Mouse (Mus musculus) MEL (cell line): ENCODE results near the gene Ctu1. TPM values are rescaled to one million over a fixed set of nuclear protein-coding genes. Genes with fewer than 3 reads are reported as not detected.
"Not testable (repeated sequence)": the region's sequence is repeated elsewhere in the genome, so short reads cannot be mapped to it uniquely, and the experiment has no call there.

ENCODE experiments used
- DNase-seq: peaks from one replicate; pipeline ENCODE4 v3.0.0; 2011; ENCODE audit warnings: low read depth, low spot score
- H3K27ac ChIP-seq: 2 replicates; pipeline ENCODE4 v1.5.1; 2012; ENCODE audit warnings: low read depth, mild to moderate bottlenecking, control low read depth, low read length, moderate library complexity; ENCODE audit not compliant: control insufficient read depth
- H3K27me3 ChIP-seq, 2 experiments: fragments of 150-350 bp in 1 of 2; sonication (generic) in 1 of 2; 2 replicates each; pipeline ENCODE4 v1.6.1; 2012; ENCODE audit warnings: low read length in 2 of 2, mild to moderate bottlenecking in 2 of 2, improper control_type of control experiment in 1 of 2, moderate library complexity in 1 of 2; ENCODE audit not compliant: insufficient read depth in 2 of 2, control insufficient read depth in 1 of 2
- H3K36me3 ChIP-seq, 2 experiments: 2 replicates each; pipeline ENCODE4 v1.6.1; 2012 to 2014; ENCODE audit warnings: low read length in 2 of 2, improper control_type of control experiment in 1 of 2, inconsistent platforms in 1 of 2, mild to moderate bottlenecking in 1 of 2; ENCODE audit not compliant: insufficient read depth in 2 of 2, control insufficient read depth in 1 of 2
- H3K4me1 ChIP-seq, 2 experiments: fragments of 150-350 bp in 1 of 2; sonication (generic) in 1 of 2; 2 replicates each; pipeline ENCODE4 v1.6.1; 2012; ENCODE audit warnings: low read length in 2 of 2, improper control_type of control experiment in 1 of 2, mild to moderate bottlenecking in 1 of 2; ENCODE audit not compliant: insufficient read depth in 2 of 2, control insufficient read depth in 1 of 2
- H3K4me3 ChIP-seq, 2 experiments: fragments of 150-350 bp in 1 of 2; sonication (generic) in 1 of 2; 2 replicates each; pipeline ENCODE4 v1.5.1; 2012; ENCODE audit warnings: low read depth in 2 of 2, low read length in 2 of 2, mild to moderate bottlenecking in 2 of 2, moderate library complexity in 2 of 2, control low read depth in 1 of 2, improper control_type of control experiment in 1 of 2; ENCODE audit not compliant: control insufficient read depth in 1 of 2, insufficient read depth in 1 of 2
- H3K79me2 ChIP-seq: 2 replicates; pipeline ENCODE4 v1.6.1; 2012; ENCODE audit warnings: mild to moderate bottlenecking, low read length, moderate library complexity; ENCODE audit not compliant: control insufficient read depth, poor library complexity, insufficient read depth
- H3K9ac ChIP-seq: 2 replicates; pipeline ENCODE4 v1.6.1; 2012; ENCODE audit warnings: low read depth, mild to moderate bottlenecking, control low read depth, low read length, moderate library complexity; ENCODE audit not compliant: control insufficient read depth, poor library complexity, severe bottlenecking
- H3K9me3 ChIP-seq: fragments of 150-350 bp; sonication (generic); replicated peaks from 2 replicates; pipeline ENCODE4 v1.6.1; 2012; ENCODE audit warnings: mild to moderate bottlenecking, low read length, improper control_type of control experiment, moderate library complexity; ENCODE audit not compliant: insufficient read depth
- BHLHE40 ChIP-seq: IDR thresholded peaks from 2 replicates; pipeline ENCODE4 v1.6.1; 2012; ENCODE audit warnings: low read depth, mild to moderate bottlenecking, inconsistent platforms, low read length, improper control_type of control experiment, borderline replicate concordance
- CHD1 ChIP-seq: IDR thresholded peaks from 2 replicates; pipeline ENCODE4 v1.6.1; 2012; ENCODE audit warnings: low read depth, mild to moderate bottlenecking, inconsistent platforms, low read length, improper control_type of control experiment
- CHD2 ChIP-seq: IDR thresholded peaks from 2 replicates; pipeline ENCODE4 v1.6.1; 2011; ENCODE audit warnings: low read length, improper control_type of control experiment
- CTCF ChIP-seq, 3 experiments: IDR thresholded peaks in 2 of 3; conservative IDR thresholded peaks in 1 of 3; 2 replicates each; pipeline ENCODE4 v1.5.1; 2011 to 2012; ENCODE audit warnings: low read length in 3 of 3, low read depth in 2 of 3, mild to moderate bottlenecking in 2 of 3, improper control_type of control experiment in 1 of 3, inconsistent platforms in 1 of 3, mixed read lengths in 1 of 3, moderate library complexity in 1 of 3; ENCODE audit not compliant: control insufficient read depth in 1 of 3, insufficient read depth in 1 of 3, poor library complexity in 1 of 3, severe bottlenecking in 1 of 3
- EP300 ChIP-seq, 2 experiments: IDR thresholded peaks; 2 replicates each; pipeline ENCODE4 v1.6.1; 2011; ENCODE audit warnings: improper control_type of control experiment in 2 of 2, low read length in 2 of 2, low read depth in 1 of 2, mild to moderate bottlenecking in 1 of 2
- ETS1 ChIP-seq: IDR thresholded peaks from 2 replicates; pipeline ENCODE4 v1.6.1; 2012; ENCODE audit warnings: low read depth, mild to moderate bottlenecking, inconsistent platforms, low read length, improper control_type of control experiment, moderate library complexity
- GABPA ChIP-seq: IDR thresholded peaks from 2 replicates; pipeline ENCODE4 v1.6.1; 2012; ENCODE audit warnings: low read depth, mild to moderate bottlenecking, inconsistent platforms, low read length, improper control_type of control experiment, moderate library complexity
- GATA1 ChIP-seq: IDR thresholded peaks from 2 replicates; pipeline ENCODE4 v1.6.1; 2011; ENCODE audit warnings: low read depth, low read length, improper control_type of control experiment
- HCFC1 ChIP-seq: IDR thresholded peaks from 2 replicates; pipeline ENCODE4 v1.6.1; 2012; ENCODE audit warnings: low read depth, mild to moderate bottlenecking, inconsistent platforms, low read length, improper control_type of control experiment, moderate library complexity
- KAT2A ChIP-seq: conservative IDR thresholded peaks from 2 replicates; pipeline ENCODE4 v1.6.1; 2012; ENCODE audit warnings: low read depth, low read length, improper control_type of control experiment, inconsistent platforms
- MAFK ChIP-seq: IDR thresholded peaks from 2 replicates; pipeline ENCODE4 v1.6.1; 2011; ENCODE audit warnings: low read depth, mild to moderate bottlenecking, low read length, improper control_type of control experiment, borderline replicate concordance
- MAX ChIP-seq: IDR thresholded peaks from 2 replicates; pipeline ENCODE4 v1.6.1; 2011; ENCODE audit warnings: low read length, improper control_type of control experiment
- MXI1 ChIP-seq: IDR thresholded peaks from 2 replicates; pipeline ENCODE4 v1.6.1; 2011; ENCODE audit warnings: mild to moderate bottlenecking, low read depth, low read length, improper control_type of control experiment
- MYB ChIP-seq: IDR thresholded peaks from 2 replicates; pipeline ENCODE4 v1.6.1; 2011; ENCODE audit warnings: mild to moderate bottlenecking, low read depth, low read length, improper control_type of control experiment
- MYC ChIP-seq: IDR thresholded peaks from 2 replicates; pipeline ENCODE4 v1.6.1; 2011; ENCODE audit warnings: low read depth, mild to moderate bottlenecking, low read length, improper control_type of control experiment, moderate library complexity
- NRF1 ChIP-seq: IDR thresholded peaks from 2 replicates; pipeline ENCODE4 v1.6.1; 2014; ENCODE audit warnings: low read depth, mild to moderate bottlenecking, inconsistent platforms, low read length, improper control_type of control experiment, moderate library complexity; ENCODE audit not compliant: poor library complexity, insufficient read depth, severe bottlenecking
- POLR2A ChIP-seq, 2 experiments: IDR thresholded peaks; 2 replicates each; pipeline ENCODE4 v1.6.1; 2011 to 2012; ENCODE audit warnings: low read length in 2 of 2, mild to moderate bottlenecking in 2 of 2, control low read depth in 1 of 2, improper control_type of control experiment in 1 of 2, low read depth in 1 of 2, moderate library complexity in 1 of 2; ENCODE audit not compliant: control insufficient read depth in 1 of 2, insufficient read depth in 1 of 2, poor library complexity in 1 of 2
- POLR2AphosphoS2 ChIP-seq: IDR thresholded peaks from 2 replicates; pipeline ENCODE4 v1.6.1; 2011; ENCODE audit warnings: low read length, improper control_type of control experiment
- POLR2AphosphoS5 ChIP-seq: IDR thresholded peaks from 2 replicates; pipeline ENCODE4 v1.6.1; 2012; ENCODE audit warnings: low read depth, borderline replicate concordance, mild to moderate bottlenecking, inconsistent platforms, low read length, moderate library complexity, mixed read lengths
- SMC3 ChIP-seq: IDR thresholded peaks from 2 replicates; pipeline ENCODE4 v1.6.1; 2011; ENCODE audit warnings: low read depth, low read length, improper control_type of control experiment
- TAL1 ChIP-seq: IDR thresholded peaks from 2 replicates; pipeline ENCODE4 v1.6.1; 2012; ENCODE audit warnings: mild to moderate bottlenecking, inconsistent platforms, low read length, moderate library complexity, mixed read lengths
- USF2 ChIP-seq, 2 experiments: IDR thresholded peaks; 2 replicates each; pipeline ENCODE4 v1.6.1; 2011 to 2012; ENCODE audit warnings: improper control_type of control experiment in 2 of 2, low read length in 2 of 2, borderline replicate concordance in 1 of 2, inconsistent platforms in 1 of 2, low read depth in 1 of 2, mild to moderate bottlenecking in 1 of 2; ENCODE audit not compliant: insufficient read depth in 1 of 2
- ZC3H11A ChIP-seq: IDR thresholded peaks from 2 replicates; pipeline ENCODE4 v1.6.1; 2012; ENCODE audit warnings: low read depth, mild to moderate bottlenecking, inconsistent platforms, low read length, improper control_type of control experiment
- ZKSCAN1 ChIP-seq: IDR thresholded peaks from 2 replicates; pipeline ENCODE4 v1.6.1; 2012; ENCODE audit warnings: low read depth, mild to moderate bottlenecking, inconsistent platforms, low read length, improper control_type of control experiment, moderate library complexity
- ZMIZ1 ChIP-seq: IDR thresholded peaks from 2 replicates; pipeline ENCODE4 v1.6.1; 2012; ENCODE audit warnings: low read depth, mild to moderate bottlenecking, inconsistent platforms, low read length, improper control_type of control experiment, moderate library complexity
- polyA plus RNA-seq, 2 experiments: library from polyadenylated mRNA; stranded (reverse) in 1 of 2; unstranded in 1 of 2; fragments of >175 nt in 1 of 2; fragments of >200 nt in 1 of 2; gene quantifications; 2 replicates each; pipeline versions ENCODE4 v1.2.1 to v1.2.4; 2012; ENCODE audit warnings: low replicate concordance in 2 of 2, low read depth in 1 of 2; ENCODE audit not compliant: insufficient read length in 2 of 2, insufficient read depth in 1 of 2, missing spikeins in 1 of 2
- total RNA-seq: library from RNA; depleted of rRNA; stranded (reverse); fragments of 300-350 nt; gene quantifications from 2 replicates; pipeline ENCODE4 v1.2.3, GENCODE M21; 2012

Ctu1 gene
- total and polyA plus RNA-seq, 3 experiments, result 15.6 to 17.2 TPM; not detected in 1

DNA sequence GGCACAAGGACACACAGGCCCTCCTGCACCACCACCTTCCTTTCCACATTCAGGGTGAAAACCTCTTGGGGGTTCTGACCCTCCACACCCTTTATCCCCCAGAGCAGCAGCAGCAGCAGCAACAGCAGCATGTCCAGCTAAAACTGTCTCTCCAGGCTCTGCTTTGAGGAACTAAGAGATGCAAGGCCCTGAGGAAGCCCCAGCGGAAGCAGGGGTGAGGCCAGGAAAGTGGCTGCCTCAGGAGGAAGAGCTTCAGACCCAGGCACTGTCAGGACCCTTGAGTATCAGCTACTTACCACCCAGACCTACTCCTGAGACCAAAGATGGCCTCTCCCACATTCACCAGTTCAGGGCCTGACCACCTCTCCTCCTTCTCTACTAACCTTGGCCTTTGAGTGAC is 11.8 kb upstream of the Ctu1 start, which contains the start of gene Siglece:
TSS of gene Siglece (minus strand) at position 160 of the 400 bp plus-strand sequence.
- no peak within 1 kb of the TSS for H3K4me3 ChIP-seq
- TF ChIP-seq HCFC1 (no peak), KAT2A (no peak), MXI1 (no peak), ZMIZ1 (no peak), CHD2 (no peak), GABPA (no peak), BHLHE40 (no peak), MYB (no peak), POLR2A (IDR thresholded peaks at IDR 0.05; ENCODE audit: control insufficient read depth in 1 of 2, insufficient read depth in 1 of 2, low read depth in 1 of 2, low read length in 2 of 2, poor library complexity in 1 of 2) (no peak), CTCF (IDR thresholded peaks at IDR 0.05 in 2 of 3, conservative IDR thresholded peaks at IDR 0.05 in 1 of 3; ENCODE audit: control insufficient read depth in 1 of 3, insufficient read depth in 1 of 3, low read depth in 2 of 3, low read length in 3 of 3, poor library complexity in 1 of 3, severe bottlenecking in 1 of 3) (no peak), USF2 (IDR thresholded peaks at IDR 0.05; ENCODE audit: borderline replicate concordance in 1 of 2, insufficient read depth in 1 of 2, low read depth in 1 of 2, low read length in 2 of 2) (no peak), POLR2AphosphoS5 (no peak), ZKSCAN1 (no peak), MAX (no peak)
- TF ChIP-seq, all 39 proteins: peak for 0
- Histone ChIP-seq H3K27me3 (no peaks in the 10 kb centered on the region), H3K27ac (no peak within 1 kb of the TSS), H3K9ac (no peak within 1 kb of the TSS), H3K9me3 (no peaks in the 10 kb centered on the region), H3K79me2 (no peaks in the 10 kb centered on the region), H3K4me1 (no peaks in the 10 kb centered on the region), H3K36me3 (no peaks in the 10 kb centered on the region)
- DNase-seq, result no peak

DNA sequence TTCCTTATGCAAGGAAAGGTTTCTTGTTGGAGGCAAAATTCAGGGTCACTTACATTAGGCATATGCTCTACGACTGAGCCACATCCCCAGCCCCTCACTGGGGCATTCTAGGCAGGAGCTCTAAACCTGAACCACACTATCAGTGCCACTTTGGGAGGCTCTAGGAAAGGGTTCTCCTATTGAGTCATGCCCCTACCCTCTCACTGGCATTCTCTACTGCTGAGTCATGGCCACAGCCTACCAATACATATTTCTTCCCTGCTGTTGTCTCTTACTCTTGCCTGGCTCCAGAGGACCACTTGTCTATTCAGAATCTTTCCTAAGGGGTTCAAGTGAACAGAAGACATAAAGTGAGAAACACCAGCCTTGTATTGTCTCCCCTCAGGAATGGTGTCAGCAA is 9.0 kb upstream of the Ctu1 start:
- Histone ChIP-seq H3K9ac (no peak overlapping the region), H3K4me1 (no peaks in the 10 kb centered on the region), H3K36me3 (no peaks in the 10 kb centered on the region), H3K27ac (no peak overlapping the region), H3K79me2 (no peaks in the 10 kb centered on the region), H3K9me3 (no peaks in the 10 kb centered on the region), H3K27me3 (no peaks in the 10 kb centered on the region), H3K4me3 (no peak overlapping the region)
- no peak for DNase-seq
- TF ChIP-seq CTCF (IDR thresholded peaks at IDR 0.05 in 2 of 3, conservative IDR thresholded peaks at IDR 0.05 in 1 of 3; ENCODE audit: control insufficient read depth in 1 of 3, insufficient read depth in 1 of 3, low read depth in 2 of 3, low read length in 3 of 3, poor library complexity in 1 of 3, severe bottlenecking in 1 of 3) (no peak), EP300 (IDR thresholded peaks at IDR 0.05; ENCODE audit: low read depth in 1 of 2, low read length in 2 of 2) (no peak), CHD1 (no peak), ZC3H11A (no peak), MXI1 (no peak), SMC3 (no peak), MAFK (no peak), GATA1 (no peak), TAL1 (no peak), MAX (no peak), POLR2AphosphoS2 (no peak), POLR2AphosphoS5 (no peak), BHLHE40 (no peak), POLR2A (IDR thresholded peaks at IDR 0.05; ENCODE audit: control insufficient read depth in 1 of 2, insufficient read depth in 1 of 2, low read depth in 1 of 2, low read length in 2 of 2, poor library complexity in 1 of 2) (no peak), NRF1 (no peak), ETS1 (no peak), ZMIZ1 (no peak), MYC (no peak), ZKSCAN1 (no peak)

DNA sequence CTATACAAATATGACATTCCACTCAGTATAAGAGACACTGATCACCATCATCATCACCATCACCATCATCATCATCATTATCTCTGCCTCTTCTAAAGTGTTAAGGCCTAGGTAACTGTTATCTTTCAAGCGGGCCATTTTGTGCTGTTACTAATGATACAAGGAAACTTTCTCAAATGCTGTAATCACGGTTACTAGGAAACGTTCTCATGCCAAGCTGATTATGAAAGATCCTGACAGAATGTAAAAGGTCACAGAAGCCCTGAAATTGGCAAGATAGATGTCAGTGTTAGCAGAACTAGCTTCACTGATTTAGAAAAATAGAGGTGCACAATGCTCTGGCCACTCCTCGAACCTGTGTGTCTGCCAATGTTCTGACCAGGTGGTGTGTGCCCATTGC is 4.6 kb upstream of the Ctu1 start:
- H3K4me1 ChIP-seq, H3K27me3 ChIP-seq, H3K36me3 ChIP-seq, H3K27ac ChIP-seq, H3K79me2 ChIP-seq, H3K9me3 ChIP-seq, H3K9ac ChIP-seq, H3K4me3 ChIP-seq, DNase-seq: not testable (repeated sequence)
